Mouse (Mus musculus) embryonic facial prominence, embryonic 11.5 days (tissue): Measurements from ENCODE around the gene Lrrc7. TPM values are rescaled to one million over a fixed set of nuclear protein-coding genes. Genes with fewer than 3 reads are reported as not detected.
"Not testable (repeated sequence)": the region's sequence is repeated elsewhere in the genome, so short reads cannot be mapped to it uniquely, and the experiment has no call there.

ENCODE experiments used
- ATAC-seq: fragments of 200-750 bp; cut with Nextera tagmentation; replicated peaks from 2 replicates; pipeline ENCODE4 v1.8.0; 2017; ENCODE audit warnings: low read depth; ENCODE audit not compliant: insufficient number of reproducible peaks, low FRiP score, low TSS enrichment
- DNase-seq: peaks from one replicate; pipeline ENCODE4 v3.0.0-alpha.2; 2015; ENCODE audit warnings: low spot score
- H3K27ac ChIP-seq: fragments of 300-500 bp; sonication (generic); replicated peaks from 2 replicates; pipeline ENCODE4 v1.5.1; 2014; ENCODE audit warnings: mild to moderate bottlenecking, low read depth, low read length, control low read depth
- H3K27me3 ChIP-seq: fragments of 300-500 bp; sonication (generic); 2 replicates; pipeline ENCODE4 v1.6.1; 2014; ENCODE audit warnings: mild to moderate bottlenecking, low read length, moderate library complexity, mixed read lengths; ENCODE audit not compliant: control insufficient read depth, insufficient read depth
- H3K36me3 ChIP-seq: fragments of 300-500 bp; sonication (generic); replicated peaks from 2 replicates; pipeline ENCODE4 v1.6.1; 2014; ENCODE audit warnings: low read depth, mild to moderate bottlenecking, low read length, moderate library complexity, mixed read lengths; ENCODE audit not compliant: control insufficient read depth, insufficient read depth
- H3K4me1 ChIP-seq: fragments of 300-500 bp; sonication (generic); 2 replicates; pipeline ENCODE4 v1.6.1; 2014; ENCODE audit warnings: low read length, mixed read lengths; ENCODE audit not compliant: control insufficient read depth, insufficient read depth
- H3K4me2 ChIP-seq: fragments of 300-500 bp; sonication (generic); 2 replicates; pipeline ENCODE4 v1.6.1; 2014; ENCODE audit warnings: low read depth, mild to moderate bottlenecking, control low read depth, low read length, moderate library complexity
- H3K4me3 ChIP-seq: fragments of 300-500 bp; sonication (generic); 2 replicates; pipeline ENCODE4 v1.5.1; 2014; ENCODE audit warnings: low read depth, low read length, control low read depth
- H3K9ac ChIP-seq: fragments of 300-500 bp; sonication (generic); replicated peaks from 2 replicates; pipeline ENCODE4 v1.6.1; 2014; ENCODE audit warnings: mild to moderate bottlenecking, control low read depth, low read length
- H3K9me3 ChIP-seq: fragments of 300-500 bp; sonication (generic); replicated peaks from 2 replicates; pipeline ENCODE4 v1.6.1; 2016; ENCODE audit warnings: mild to moderate bottlenecking, low read length, inconsistent platforms, mixed read lengths; ENCODE audit not compliant: control insufficient read depth
- WGBS: fragments of 180-500 bp; shearing (Covaris S2); extraction: QIAGEN DNeasy Blood & Tissue Kit; methylation state at CpG from one replicate; pipeline ENCODE4 v1.1.7; 2014; 5-methylcytosine and 5-hydroxymethylcytosine counted together
- polyA plus RNA-seq: library from polyadenylated mRNA; unstranded; fragments of >200 nt; fragmentation: Nextera tagmentation; extraction: Ambion mirVana; gene quantifications from 2 replicates; pipeline ENCODE4 v1.2.1, GENCODE M21; 2014

Lrrc7 gene
- polyA plus RNA-seq, 1 experiment from 2014 or later, result 0.58 TPM

GRCm38 (mm10) chr3:158131233-158131632 lies 430.8 kb downstream of the Lrrc7 start:
- Histone ChIP-seq H3K9me3 (no peaks in the 10 kb centered on the region), H3K27me3 (no peaks in the 10 kb centered on the region), H3K27ac (no peak overlapping the region), H3K9ac (no peak overlapping the region), H3K4me1 (no peaks in the 10 kb centered on the region), H3K4me3 (no peak overlapping the region), H3K36me3 (no peaks in the 10 kb centered on the region), H3K4me2 (no peak overlapping the region)
- ATAC-seq (no peak), DNase-seq (no peak)

GRCm38 (mm10) chr3:158122899-158123298 lies 439.1 kb downstream of the Lrrc7 start:
- Histone ChIP-seq H3K4me3 (no peak overlapping the region), H3K4me2 (no peak overlapping the region), H3K9ac (no peak overlapping the region), H3K4me1 (no peaks in the 10 kb centered on the region), H3K36me3 (no peaks in the 10 kb centered on the region), H3K27me3 (no peaks in the 10 kb centered on the region), H3K27ac (no peak overlapping the region), H3K9me3 (no peaks in the 10 kb centered on the region)
- ATAC-seq, result no peak
- no peak for DNase-seq
- 74% methylated on average over 3 of the region's 3 CpGs for WGBS

GRCm38 (mm10) chr3:158105260-158105659 lies 456.8 kb downstream of the Lrrc7 start:
- Histone ChIP-seq H3K4me1 (no peaks in the 10 kb centered on the region), H3K4me2 (no peak overlapping the region), H3K4me3 (no peak overlapping the region), H3K27ac (no peak overlapping the region), H3K9me3 (no peaks in the 10 kb centered on the region), H3K27me3 (no peaks in the 10 kb centered on the region), H3K36me3 (no peaks in the 10 kb centered on the region), H3K9ac (no peak overlapping the region)
- ATAC-seq (no peak), DNase-seq (no peak)
- WGBS, result 85% methylated on average over 1 of the region's 1 CpGs

GRCm38 (mm10) chr3:158103467-158103866 lies 458.6 kb downstream of the Lrrc7 start:
- H3K4me3 ChIP-seq, result no peak overlapping the region
- no peaks in the 10 kb centered on the region for H3K36me3 ChIP-seq
- no peak for ATAC-seq
- H3K27ac ChIP-seq, result no peak overlapping the region
- H3K9ac ChIP-seq, result no peak overlapping the region
- WGBS, result 61% methylated on average over 2 of the region's 2 CpGs
- H3K4me2 ChIP-seq, result no peak overlapping the region
- H3K4me1 ChIP-seq, result no peaks in the 10 kb centered on the region
- no peak for DNase-seq
- H3K27me3 ChIP-seq, result no peaks in the 10 kb centered on the region
- no peaks in the 10 kb centered on the region for H3K9me3 ChIP-seq

- DNase-seq, ATAC-seq, H3K4me2 ChIP-seq, H3K9me3 ChIP-seq, H3K27ac ChIP-seq, H3K4me1 ChIP-seq, H3K9ac ChIP-seq, H3K27me3 ChIP-seq, H3K4me3 ChIP-seq, H3K36me3 ChIP-seq: not testable (repeated sequence)
- WGBS, result 78% methylated on average over 1 of the region's 1 CpGs
Observed at GRCm38 (mm10) chr3:158102530-158102929, 459.5 kb downstream of the Lrrc7 start.

GRCm38 (mm10) chr3:158102043-158102442 lies 460.0 kb downstream of the Lrrc7 start:
- not testable (repeated sequence) for ATAC-seq, H3K27ac ChIP-seq
- WGBS, result 94% methylated on average over 10 of the region's 10 CpGs

GRCm38 (mm10) chr3:158093919-158094318 lies 468.1 kb downstream of the Lrrc7 start:
- Histone ChIP-seq H3K4me3 (no peak overlapping the region), H3K4me2 (no peak overlapping the region), H3K36me3 (no peaks in the 10 kb centered on the region), H3K9me3 (no peaks in the 10 kb centered on the region), H3K9ac (no peak overlapping the region), H3K27ac (no peak overlapping the region), H3K4me1 (no peaks in the 10 kb centered on the region), H3K27me3 (no peaks in the 10 kb centered on the region)
- DNase-seq, result no peak
- 89% methylated on average over 4 of the region's 4 CpGs for WGBS
- ATAC-seq, result no peak

More at GRCm38 (mm10) chr3:158102043-158102442, 460.0 kb downstream of the Lrrc7 start:
- not testable (repeated sequence) for H3K4me1 ChIP-seq, H3K4me3 ChIP-seq, H3K36me3 ChIP-seq, H3K4me2 ChIP-seq, H3K9me3 ChIP-seq, H3K9ac ChIP-seq, H3K27me3 ChIP-seq, DNase-seq

GRCm38 (mm10) chr3:158091601-158092000 lies 470.4 kb downstream of the Lrrc7 start:
- Histone ChIP-seq H3K9ac (no peak overlapping the region), H3K4me1 (no peaks in the 10 kb centered on the region), H3K36me3 (no peaks in the 10 kb centered on the region), H3K9me3 (no peaks in the 10 kb centered on the region), H3K4me3 (no peak overlapping the region), H3K27ac (no peak overlapping the region), H3K4me2 (no peak overlapping the region), H3K27me3 (no peaks in the 10 kb centered on the region)
- DNase-seq, result no peak
- no peak for ATAC-seq
- 78% methylated on average over 3 of the region's 3 CpGs for WGBS
